Mouse (Mus musculus) kidney, adult 2 months (tissue): ENCODE measurements around the gene Otud7a.

Experiments
- CTCF ChIP-seq: fragments of 200-500 bp; conservative IDR thresholded peaks from 2 replicates; pipeline ENCODE4 v1.5.1; 2011; ENCODE audit warnings: low read depth, mild to moderate bottlenecking, control low read depth, low read length, moderate library complexity, mixed read lengths; ENCODE audit not compliant: insufficient read depth, insufficient read length
- POLR2A ChIP-seq: fragments of 200-500 bp; IDR thresholded peaks from one replicate; pipeline ENCODE4 v1.6.1; 2011; ENCODE audit warnings: low read depth, low read length, control low read depth

GRCm38 (mm10) chr7:63620776-63621340 is 176.3 kb downstream of the Otud7a start:
- no peak for TF ChIP-seq POLR2A
- TF ChIP-seq CTCF: no peak
